Mouse (Mus musculus) telencephalon, adult 2 months (tissue): ENCODE results near the gene Pknox1.

Source experiments
- DNase-seq: peaks from one replicate; pipeline ENCODE4 v3.0.0-alpha.2; 2011; ENCODE audit warnings: low read depth, low spot score

The Pknox1 gene

GRCm38 (mm10) chr17:31646199-31647002 lies 81.9 kb downstream of the Pknox1 start:
- DNase-seq, result no peak

- DNase-seq, result no peak
Measured at GRCm38 (mm10) chr17:31652152-31652551, 87.6 kb downstream of the Pknox1 start.

GRCm38 (mm10) chr17:31653277-31653676 lies 88.7 kb downstream of the Pknox1 start:
- no peak for DNase-seq

GRCm38 (mm10) chr17:31655366-31655765 lies 90.8 kb downstream of the Pknox1 start:
- DNase-seq, result no peak

- DNase-seq, result no peak
Measured at GRCm38 (mm10) chr17:31656682-31657081, 92.1 kb downstream of the Pknox1 start.
